Mouse (Mus musculus) left cerebral cortex, adult 18-20 months (tissue): Measurements from ENCODE around the gene Pcsk6. TPM values are rescaled to one million over a fixed set of nuclear protein-coding genes. Genes with fewer than 3 reads are reported as not detected.
"Not testable (repeated sequence)": the region's sequence is repeated elsewhere in the genome, so short reads cannot be mapped to it uniquely, and the experiment has no call there.

Experiments
- DNase-seq, 2 experiments: peaks; one replicate each; pipeline ENCODE4 v3.0.0; 2021 to 2022; ENCODE audit warnings: low spot score in 2 of 2, mixed read lengths in 1 of 2
- long read RNA-seq, 2 experiments: library from polyadenylated mRNA; stranded (forward); transcript quantifications; one replicate each; pipeline ENCODE4 v2.0.0; 2021
- total RNA-seq, 2 experiments: library from RNA; stranded (reverse); gene quantifications; 2 replicates each; pipeline ENCODE4 v1.2.3; 2021

Pcsk6 gene
- 10 to 100 TPM in 1 of 2 experiments, 1 to 10 TPM in 1; 8.3 to 11.7 TPM for total RNA-seq
- long read RNA-seq, experiment 1, full-length matches to known transcripts = 6 of 7 reads
- long read RNA-seq, experiment 1, partial matches to known transcripts = 0 of 7 reads
- long read RNA-seq, experiment 1, other reads (novel, unspliced or antisense) = 1 of 7 reads
- long read RNA-seq, experiment 2, full-length matches to known transcripts = 1 of 3 reads
- long read RNA-seq, experiment 2, partial matches to known transcripts = 2 of 3 reads
- long read RNA-seq, experiment 2, other reads (novel, unspliced or antisense) = 0 of 3 reads

- DNase-seq = peak; percentile 20 to 34
Observed at GRCm38 (mm10) chr7:65861591-65862472, at the start of gene Pcsk6. Pcsk6 (plus strand) TSS chr7:65861734.

- DNase-seq = no peak
Observed at GRCm38 (mm10) chr7:65813611-65814212, 47.8 kb upstream of the Pcsk6 start.

DNA sequence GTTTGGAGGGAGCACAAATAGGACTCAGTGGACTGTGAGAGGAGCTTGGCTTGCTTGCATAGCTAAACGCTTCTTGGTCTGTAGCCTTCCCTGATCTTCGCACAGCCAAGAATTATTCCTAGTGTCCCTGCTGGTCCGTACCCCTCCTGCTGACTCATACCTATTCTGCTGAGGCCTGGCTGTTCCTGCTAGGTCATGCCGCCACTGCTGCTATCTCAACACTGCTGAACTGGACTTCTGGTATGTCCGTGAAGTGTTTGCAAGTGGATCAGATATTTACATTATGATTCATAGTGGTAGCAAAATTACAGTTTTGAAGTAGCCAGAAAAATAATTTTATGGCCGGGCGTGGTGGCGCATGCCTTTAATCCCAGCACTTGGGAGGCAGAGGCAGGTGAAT, 44.0 kb upstream of the Pcsk6 start:
- no peak for DNase-seq

DNA sequence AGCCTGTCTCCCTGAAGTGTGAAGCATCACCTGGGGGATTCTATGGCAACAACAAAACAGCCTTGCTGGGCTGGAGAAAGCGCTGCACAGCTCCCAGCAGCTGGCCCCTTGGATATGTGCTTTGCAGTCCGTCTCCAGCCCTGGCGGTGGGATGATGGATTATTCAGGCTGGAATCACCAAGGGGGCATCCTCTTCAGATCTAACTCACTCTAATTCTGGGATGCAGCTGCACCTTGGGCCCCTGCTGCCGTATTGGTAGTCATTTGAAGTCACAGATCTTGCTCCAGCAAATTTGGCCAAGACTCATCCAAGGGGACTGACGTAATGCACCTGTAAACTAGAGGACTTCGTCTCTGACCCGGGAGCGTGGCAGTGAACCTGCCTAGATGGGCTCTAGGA, 41.1 kb upstream of the Pcsk6 start:
- DNase-seq = no peak

- not testable (repeated sequence) for DNase-seq
Observed at GRCm38 (mm10) chr7:65821901-65822300, 39.6 kb upstream of the Pcsk6 start.

DNA sequence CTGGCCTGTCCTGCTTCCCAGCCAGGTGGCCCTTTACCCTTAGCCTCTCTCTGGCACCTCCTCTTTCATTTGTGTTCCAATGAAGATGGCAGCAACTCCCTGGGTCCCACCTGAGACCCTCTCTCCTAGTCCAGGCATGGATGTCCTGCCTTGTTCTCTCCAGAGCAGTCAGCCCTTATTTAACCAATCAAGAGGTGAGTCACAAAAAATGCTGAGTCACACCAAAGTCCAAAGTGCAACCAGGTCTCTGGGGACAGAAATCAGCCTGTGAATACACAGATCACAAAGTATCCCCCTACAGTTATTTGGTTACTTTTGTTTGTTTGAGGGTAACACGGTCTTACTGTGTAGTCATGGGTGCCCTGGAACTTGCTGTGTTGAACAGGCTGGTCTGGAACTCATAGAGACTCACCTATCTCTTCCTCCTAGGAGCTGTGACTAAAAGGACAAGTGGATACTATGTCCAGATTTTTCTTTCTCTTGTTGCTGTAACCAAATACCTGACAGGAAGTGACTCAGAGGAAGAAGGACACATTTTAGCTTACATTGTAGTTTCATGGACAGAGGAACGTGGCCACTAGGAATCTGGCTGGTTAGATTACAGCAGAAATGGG, 38.9 kb upstream of the Pcsk6 start:
- no peak for DNase-seq

DNA sequence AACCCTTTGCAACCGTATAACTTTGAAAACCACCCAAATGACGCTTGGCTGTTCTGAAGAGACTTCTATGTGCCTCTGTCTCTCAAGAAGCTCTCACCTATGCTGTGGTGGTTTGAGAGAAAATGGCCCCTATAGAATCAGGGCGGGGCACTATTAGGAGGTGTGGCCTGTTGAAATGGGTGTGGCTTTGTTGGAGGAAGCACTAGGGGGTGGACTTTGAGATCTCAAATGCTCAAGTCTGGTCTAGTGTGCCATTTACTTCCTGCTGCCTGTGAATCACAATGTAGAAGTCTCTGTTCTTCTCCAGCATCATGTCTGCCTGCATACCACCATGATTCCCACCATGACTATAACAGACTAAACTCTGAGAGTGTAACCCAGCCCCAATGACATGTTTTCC, 21.8 kb upstream of the Pcsk6 start:
- DNase-seq = no peak

DNA sequence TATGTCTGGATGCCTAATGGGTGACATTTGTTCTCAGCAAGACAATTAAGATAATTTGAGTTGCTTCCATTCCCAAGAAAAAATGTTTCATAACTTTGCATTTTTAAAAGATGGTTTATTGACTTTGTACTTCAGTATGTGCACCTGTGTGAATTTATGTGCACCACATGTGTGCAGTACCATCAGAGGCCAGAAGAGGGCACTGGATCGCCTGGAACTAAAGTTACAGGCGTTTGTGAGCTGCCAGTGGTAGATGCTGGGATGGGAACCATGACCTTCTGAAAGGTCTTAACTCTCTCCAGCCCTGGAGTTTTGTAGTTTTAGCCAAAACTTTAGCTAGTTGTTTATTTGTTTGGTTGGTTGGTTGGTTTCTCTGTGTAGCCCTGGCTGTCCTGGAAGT, 18.3 kb upstream of the Pcsk6 start:
- DNase-seq = no peak

GRCm38 (mm10) chr7:65860981-65861380, 553 bp upstream of the Pcsk6 start:
- DNase-seq = no peak

- DNase-seq = no peak
Observed at GRCm38 (mm10) chr7:65862473-65863176, 1.1 kb downstream of the Pcsk6 start.

- DNase-seq = no peak
Observed at GRCm38 (mm10) chr7:65869173-65869572, 7.6 kb downstream of the Pcsk6 start.

DNA sequence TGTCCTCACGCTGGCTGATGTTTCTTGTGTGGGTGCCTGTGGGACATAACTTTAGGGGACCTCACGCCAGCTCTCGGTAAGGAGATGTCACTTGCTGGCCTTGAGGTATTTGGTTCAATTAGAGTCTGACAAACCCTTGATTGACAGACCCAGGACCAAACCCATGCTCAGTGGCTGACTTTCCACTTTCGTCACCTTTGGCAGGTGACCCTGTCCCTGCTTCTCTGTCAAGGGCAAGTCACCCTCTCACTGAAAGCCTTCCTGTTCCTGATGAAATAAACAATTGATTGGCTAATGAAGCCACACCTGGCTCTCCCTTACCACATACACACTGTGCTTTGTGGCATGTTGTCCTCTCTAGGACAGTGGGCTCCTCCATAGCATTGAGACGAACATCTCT, 8.3 kb downstream of the Pcsk6 start:
- no peak for DNase-seq

DNA sequence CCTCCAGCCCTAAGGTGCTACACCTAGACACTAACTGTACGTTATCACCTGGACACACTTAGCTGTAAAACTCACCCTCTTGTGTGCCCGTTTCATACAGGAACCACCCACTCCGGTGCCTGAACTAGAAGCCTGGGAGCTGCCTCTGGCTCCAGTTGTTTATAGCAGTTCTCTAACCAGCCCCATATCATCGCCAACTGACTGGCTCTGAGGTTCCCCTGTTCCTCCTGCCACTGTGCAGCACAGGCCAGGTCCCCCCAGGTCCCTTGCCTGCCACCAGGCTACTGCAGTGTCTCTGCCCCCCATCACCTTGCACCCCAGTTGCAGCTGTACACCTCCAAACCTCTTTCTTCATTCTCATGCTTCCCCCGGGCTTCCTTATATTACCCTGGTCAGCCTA, 8.7 kb downstream of the Pcsk6 start:
- no peak for DNase-seq

DNA sequence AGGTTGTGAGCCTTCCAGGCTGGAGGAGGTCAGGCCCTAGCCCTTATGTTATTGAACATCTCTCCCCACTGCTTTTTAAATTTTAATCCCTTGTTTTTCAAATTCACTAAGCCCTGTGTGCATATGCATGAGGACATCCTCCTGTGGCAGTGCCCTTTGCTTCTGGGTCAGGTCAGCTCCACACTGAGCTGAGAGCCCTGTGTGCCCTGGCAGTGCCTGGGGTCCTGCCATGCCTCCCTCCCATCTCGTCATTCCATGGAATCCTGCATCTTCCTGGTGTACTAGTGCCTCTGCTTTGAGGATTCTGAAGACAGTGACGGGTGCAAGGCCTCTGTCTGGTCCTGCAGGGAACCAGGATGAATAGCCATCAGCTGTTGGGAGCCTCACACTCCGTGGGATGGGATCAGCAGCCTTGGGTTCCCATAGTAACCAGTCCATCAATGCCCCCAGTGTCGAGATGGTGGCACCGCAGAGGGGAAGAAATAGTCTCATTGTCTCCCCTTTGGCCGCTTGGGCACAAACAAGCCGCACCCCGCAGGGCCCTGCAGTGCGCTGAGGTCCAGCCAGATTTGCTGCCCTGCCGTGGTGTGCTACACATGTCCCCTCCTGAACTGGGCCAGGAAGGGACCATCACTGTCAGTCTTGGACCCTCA, 9.5 kb downstream of the Pcsk6 start:
- peak; percentile 31 to 32 for DNase-seq

GRCm38 (mm10) chr7:65871851-65872250, 10.3 kb downstream of the Pcsk6 start:
- no peak for DNase-seq

DNA sequence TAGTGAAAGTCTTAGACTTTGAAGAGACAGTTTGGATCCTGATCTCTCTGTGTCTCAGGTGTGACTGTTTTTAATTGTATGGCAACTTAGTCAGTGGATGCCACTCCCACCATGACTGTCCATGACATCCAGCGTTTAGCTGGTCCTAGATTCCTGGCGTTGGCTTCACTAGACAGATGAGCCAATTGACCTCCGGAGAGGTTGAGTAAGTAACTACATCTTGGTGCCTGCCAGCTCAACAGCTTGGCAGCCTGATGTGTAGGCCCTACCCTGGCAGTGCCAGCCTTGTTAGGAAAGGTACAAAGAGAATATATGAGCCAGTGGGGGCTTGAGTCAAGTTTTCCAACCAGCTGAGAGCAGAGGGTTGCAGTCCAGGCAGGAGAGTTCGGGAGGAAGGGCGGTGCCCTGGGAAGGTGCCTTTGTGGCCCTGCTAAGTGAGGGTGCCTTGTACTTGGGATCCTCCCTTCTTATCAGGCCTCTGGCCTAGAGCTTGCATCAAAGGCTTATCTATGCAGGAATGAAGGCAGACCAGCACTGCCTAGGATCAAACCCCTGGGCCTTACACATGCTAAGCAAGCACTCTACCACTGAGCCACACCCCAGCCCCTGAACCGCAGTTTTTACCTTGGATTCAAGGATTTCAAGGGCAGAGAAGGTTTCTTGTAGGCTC, 11.8 kb downstream of the Pcsk6 start:
- no peak for DNase-seq

GRCm38 (mm10) chr7:65873902-65874301, 12.4 kb downstream of the Pcsk6 start:
- DNase-seq = no peak

GRCm38 (mm10) chr7:65876596-65876995, 15.1 kb downstream of the Pcsk6 start:
- no peak for DNase-seq

GRCm38 (mm10) chr7:65878234-65878633, 16.7 kb downstream of the Pcsk6 start:
- no peak for DNase-seq

DNA sequence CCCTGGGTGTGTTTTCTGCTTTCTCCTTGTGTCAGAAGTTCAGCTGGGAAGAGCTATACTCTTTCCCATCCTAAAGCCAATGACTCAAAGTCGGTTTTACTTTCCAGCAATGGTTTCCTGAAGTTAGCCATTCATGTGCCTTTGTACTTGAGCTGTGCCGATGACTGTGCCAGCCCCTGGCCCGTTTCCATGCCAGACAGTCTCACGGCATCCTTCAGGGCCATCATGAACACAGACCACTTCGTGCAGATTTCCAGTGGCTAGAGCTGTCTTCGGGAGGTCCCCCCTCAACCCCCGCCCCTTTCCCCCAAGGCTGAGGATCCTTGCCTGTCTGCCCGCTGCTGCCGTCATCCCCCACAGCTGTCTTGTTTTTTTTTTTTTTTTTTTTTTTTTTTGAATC, 17.8 kb downstream of the Pcsk6 start:
- no peak for DNase-seq
